Mouse (Mus musculus): ENCODE measurements at regions not wholly inside any gene's neighbourhood (a gene's known extent, or its start where the extent isn't known, plus 50 kb on each side); places are given as distances from the start of the nearest gene placed in this dataset.

- Histone ChIP-seq H3K4me1 (peaks cover 6% of the 10 kb centered on the region; the same call in 1 of the 2 replicates), H3K27me3 (replicated peaks) (no peaks in the 10 kb centered on the region), H3K27ac (no peak overlapping the region), H3K9ac (no peak overlapping the region), H3K4me3 (no peak overlapping the region), H3K4me2 (no peak overlapping the region), H3K9me3 (no peaks in the 10 kb centered on the region), H3K36me3 (replicated peaks) (no peaks in the 10 kb centered on the region)
- ATAC-seq (replicated peaks), result no peak
- WGBS, result 86% methylated on average over 1 of the region's 1 CpGs
Measured at GRCm38 (mm10) chr2:55817273-55817672, 381.5 kb downstream of the Kcnj3 start.

GRCm38 (mm10) chr2:55818220-55818619, 382.4 kb downstream of the Kcnj3 start:
- Histone ChIP-seq H3K27ac (peak overlapping the region; percentile 52), H3K27me3 (replicated peaks) (no peaks in the 10 kb centered on the region), H3K9ac (no peak overlapping the region), H3K4me1 (peaks cover 6% of the 10 kb centered on the region; the same call in 1 of the 2 replicates), H3K4me3 (peak overlapping the region; percentile 12; the same call in 1 of the 2 replicates), H3K9me3 (no peaks in the 10 kb centered on the region), H3K4me2 (peak overlapping the region; percentile 31), H3K36me3 (replicated peaks) (no peaks in the 10 kb centered on the region)
- 12% methylated on average over 7 of the region's 7 CpGs for WGBS
- peak; percentile 94 for ATAC-seq (replicated peaks)

GRCm38 (mm10) chr2:55822726-55823125, 387.0 kb downstream of the Kcnj3 start:
- H3K9me3 ChIP-seq, result no peaks in the 10 kb centered on the region
- no peak overlapping the region for H3K9ac ChIP-seq
- no peak overlapping the region for H3K4me3 ChIP-seq
- H3K4me1 ChIP-seq, result peaks cover 6% of the 10 kb centered on the region; the same call in 1 of the 2 replicates
- no peak for ATAC-seq (replicated peaks)
- no peaks in the 10 kb centered on the region for H3K27me3 ChIP-seq (replicated peaks)
- H3K36me3 ChIP-seq (replicated peaks), result no peaks in the 10 kb centered on the region
- H3K4me2 ChIP-seq, result no peak overlapping the region
- no peak overlapping the region for H3K27ac ChIP-seq

- Histone ChIP-seq H3K4me1 (no peaks in the 10 kb centered on the region), H3K36me3 (replicated peaks) (no peaks in the 10 kb centered on the region), H3K4me2 (no peak overlapping the region), H3K27me3 (replicated peaks) (no peaks in the 10 kb centered on the region), H3K4me3 (no peak overlapping the region), H3K27ac (no peak overlapping the region), H3K9ac (no peak overlapping the region), H3K9me3 (no peaks in the 10 kb centered on the region)
- ATAC-seq (replicated peaks), result no peak
- 55% methylated on average over 1 of the region's 1 CpGs for WGBS
Measured at GRCm38 (mm10) chr2:55841521-55841920, 405.8 kb downstream of the Kcnj3 start.

GRCm38 (mm10) chr2:55846832-55847382, 411.1 kb downstream of the Kcnj3 start:
- H3K4me1 ChIP-seq, result no peaks in the 10 kb centered on the region
- no peak overlapping the region for H3K27ac ChIP-seq
- no peak overlapping the region for H3K9ac ChIP-seq
- no peaks in the 10 kb centered on the region for H3K36me3 ChIP-seq (replicated peaks)
- no peak overlapping the region for H3K4me2 ChIP-seq
- H3K9me3 ChIP-seq, result no peaks in the 10 kb centered on the region
- H3K4me3 ChIP-seq, result no peak overlapping the region
- 64% methylated on average over 3 of the region's 3 CpGs for WGBS
- H3K27me3 ChIP-seq (replicated peaks), result no peaks in the 10 kb centered on the region
- no peak for ATAC-seq (replicated peaks)

- 67% methylated on average over 1 of the region's 1 CpGs for WGBS
- H3K9ac ChIP-seq, result no peak overlapping the region
- no peak overlapping the region for H3K4me3 ChIP-seq
- H3K4me2 ChIP-seq, result no peak overlapping the region
- no peaks in the 10 kb centered on the region for H3K36me3 ChIP-seq (replicated peaks)
- ATAC-seq (replicated peaks), result no peak
- H3K9me3 ChIP-seq, result no peaks in the 10 kb centered on the region
- no peaks in the 10 kb centered on the region for H3K4me1 ChIP-seq
- H3K27ac ChIP-seq, result no peak overlapping the region
- no peaks in the 10 kb centered on the region for H3K27me3 ChIP-seq (replicated peaks)
Measured at GRCm38 (mm10) chr2:55862479-55862878, 426.7 kb downstream of the Kcnj3 start.

- H3K4me3 ChIP-seq, result no peak overlapping the region
- ATAC-seq (replicated peaks), result no peak
- H3K9me3 ChIP-seq, result no peaks in the 10 kb centered on the region
- no peak overlapping the region for H3K4me2 ChIP-seq
- H3K36me3 ChIP-seq (replicated peaks), result no peaks in the 10 kb centered on the region
- WGBS, result 50% methylated on average over 2 of the region's 2 CpGs
- no peak overlapping the region for H3K27ac ChIP-seq
- no peaks in the 10 kb centered on the region for H3K27me3 ChIP-seq (replicated peaks)
- H3K9ac ChIP-seq, result no peak overlapping the region
- no peaks in the 10 kb centered on the region for H3K4me1 ChIP-seq
Measured at GRCm38 (mm10) chr2:55889976-55890375, 454.2 kb downstream of the Kcnj3 start.

GRCm38 (mm10) chr2:55892821-55893535, 457.2 kb downstream of the Kcnj3 start:
- no peak for ATAC-seq (replicated peaks)
- H3K9ac ChIP-seq, result no peak overlapping the region
- WGBS, result 60% methylated on average over 1 of the region's 1 CpGs

GRCm38 (mm10) chr2:55920294-55920693, 484.5 kb downstream of the Kcnj3 start:
- H3K4me2 ChIP-seq, result no peak overlapping the region
- 81% methylated on average over 1 of the region's 1 CpGs for WGBS
- H3K9ac ChIP-seq, result no peak overlapping the region
- no peaks in the 10 kb centered on the region for H3K9me3 ChIP-seq
- ATAC-seq (replicated peaks), result peak; percentile 83; the same call in 1 of the 2 replicates
- no peaks in the 10 kb centered on the region for H3K27me3 ChIP-seq (replicated peaks)
- H3K4me1 ChIP-seq, result no peaks in the 10 kb centered on the region
- H3K36me3 ChIP-seq (replicated peaks), result no peaks in the 10 kb centered on the region
- no peak overlapping the region for H3K4me3 ChIP-seq
- H3K27ac ChIP-seq, result no peak overlapping the region

More at GRCm38 (mm10) chr2:55892821-55893535, 457.2 kb downstream of the Kcnj3 start:
- no peaks in the 10 kb centered on the region for H3K4me1 ChIP-seq
- no peak overlapping the region for H3K4me2 ChIP-seq
- H3K36me3 ChIP-seq (replicated peaks), result no peaks in the 10 kb centered on the region
- H3K27me3 ChIP-seq (replicated peaks), result no peaks in the 10 kb centered on the region
- no peak overlapping the region for H3K27ac ChIP-seq
- H3K4me3 ChIP-seq, result no peak overlapping the region
- no peaks in the 10 kb centered on the region for H3K9me3 ChIP-seq

Measured in midbrain, embryonic 15.5 days (tissue).